Mouse (Mus musculus): Measurements from ENCODE around the gene Appl1. TPM values are rescaled to one million over a fixed set of nuclear protein-coding genes. Genes with fewer than 3 reads are reported as not detected.

The Appl1 gene
- polyA plus RNA-seq, 1 experiment from 2014 or later: 39.0 TPM

DNA sequence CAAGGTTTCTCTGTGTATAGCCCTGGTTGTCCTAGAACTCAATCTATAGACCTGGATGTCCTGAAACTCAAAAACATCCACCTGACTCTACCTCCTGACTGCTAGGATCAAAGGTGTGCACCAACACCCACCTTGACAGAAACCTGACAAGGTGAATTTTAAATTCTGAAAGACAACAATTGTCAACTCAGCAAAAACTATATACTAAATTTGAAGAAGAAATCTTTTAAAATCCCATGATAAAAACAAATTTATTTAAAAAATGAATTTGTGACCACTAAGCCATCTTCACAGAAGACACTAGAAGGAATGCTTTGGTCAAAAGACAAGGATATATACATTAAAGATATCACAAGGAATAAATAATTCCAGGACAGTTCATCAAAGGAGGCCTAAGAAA is 25.2 kb upstream of the Appl1 start:
- no peak overlapping the region for H3K4me2 ChIP-seq (ENCODE audit: low read length)
- H3K9me3 ChIP-seq (ENCODE audit: control insufficient read depth, low read length): no peaks in the 10 kb centered on the region
- ATAC-seq (ENCODE audit: insufficient number of reproducible peaks, insufficient read depth, low FRiP score, low read depth): no peak
- H3K9ac ChIP-seq (ENCODE audit: low read length): no peak overlapping the region
- H3K27me3 ChIP-seq (ENCODE audit: control insufficient read depth, insufficient read depth, low read length): no peaks in the 10 kb centered on the region
- H3K4me3 ChIP-seq (ENCODE audit: control insufficient read depth in 1 of 2, insufficient read depth in 1 of 2, low read depth in 1 of 2, low read length in 2 of 2): no peak overlapping the region
- H3K36me3 ChIP-seq (ENCODE audit: control insufficient read depth, insufficient read depth, low read length): no peaks in the 10 kb centered on the region
- peaks cover 0 to 17% of the 10 kb centered on the region in 2 experiments; a peak in 3 of 4 replicates for H3K4me1 ChIP-seq (ENCODE audit: control insufficient read depth in 2 of 2, insufficient read depth in 2 of 2, low read length in 2 of 2)
- no peak overlapping the region for H3K27ac ChIP-seq (replicated peaks in 1 of 2; ENCODE audit: control insufficient read depth in 1 of 2, insufficient read depth in 1 of 2, low read depth in 2 of 2, low read length in 2 of 2)

DNA sequence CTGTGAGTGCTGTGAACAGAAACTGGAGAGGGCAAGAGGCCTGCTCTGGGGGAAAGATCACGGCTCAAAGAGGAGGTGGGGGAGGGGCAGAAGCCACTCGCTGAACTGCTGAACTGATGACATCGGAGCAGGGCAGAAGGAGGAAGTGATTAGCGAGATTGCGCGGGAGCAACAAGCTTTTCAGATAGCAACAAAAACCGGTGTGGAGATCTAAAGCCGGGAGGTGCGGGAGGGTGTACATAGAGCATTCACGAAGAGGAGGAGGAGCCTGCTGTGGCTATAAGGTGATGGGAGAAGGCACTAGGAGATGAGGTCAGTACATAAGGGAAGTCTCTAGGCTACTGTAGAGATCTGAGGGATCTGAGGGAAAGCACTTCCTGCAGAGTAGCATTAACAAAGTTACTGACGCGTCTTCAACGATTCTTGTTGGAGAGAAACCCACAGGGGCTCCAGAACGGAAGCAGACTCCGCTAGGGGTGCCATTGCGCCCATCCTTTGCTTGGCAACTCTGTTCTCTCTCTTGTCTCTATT is 23.2 kb upstream of the Appl1 start, which contains the start of gene Hesx1:
Gene Hesx1, plus strand, starts transcription at position 206 of the 531 bp plus-strand sequence.
- H3K4me2 ChIP-seq (ENCODE audit: low read length): peak within 1 kb of the TSS; percentile 71
- peak within 1 kb of the TSS; percentile 36 to 69 for H3K27ac ChIP-seq (replicated peaks in 1 of 2; ENCODE audit: control insufficient read depth in 1 of 2, insufficient read depth in 1 of 2, low read depth in 2 of 2, low read length in 2 of 2)
- peak within 1 kb of the TSS; percentile 59 for H3K9ac ChIP-seq (ENCODE audit: low read length)
- peak within 1 kb of the TSS; percentile 43 to 46 for H3K4me3 ChIP-seq (ENCODE audit: control insufficient read depth in 1 of 2, insufficient read depth in 1 of 2, low read depth in 1 of 2, low read length in 2 of 2)
- 3% methylated on average over 16 of the region's 16 CpGs for WGBS
- ATAC-seq (ENCODE audit: insufficient number of reproducible peaks, insufficient read depth, low FRiP score, low read depth): no peak
- peaks cover 0 to 17% of the 10 kb centered on the region in 2 experiments; a peak in 3 of 4 replicates for H3K4me1 ChIP-seq (ENCODE audit: control insufficient read depth in 2 of 2, insufficient read depth in 2 of 2, low read length in 2 of 2)
- no peaks in the 10 kb centered on the region for H3K36me3 ChIP-seq (ENCODE audit: control insufficient read depth, insufficient read depth, low read length)
- H3K27me3 ChIP-seq (ENCODE audit: control insufficient read depth, insufficient read depth, low read length): no peaks in the 10 kb centered on the region
- no peaks in the 10 kb centered on the region for H3K9me3 ChIP-seq (ENCODE audit: control insufficient read depth, low read length)

DNA sequence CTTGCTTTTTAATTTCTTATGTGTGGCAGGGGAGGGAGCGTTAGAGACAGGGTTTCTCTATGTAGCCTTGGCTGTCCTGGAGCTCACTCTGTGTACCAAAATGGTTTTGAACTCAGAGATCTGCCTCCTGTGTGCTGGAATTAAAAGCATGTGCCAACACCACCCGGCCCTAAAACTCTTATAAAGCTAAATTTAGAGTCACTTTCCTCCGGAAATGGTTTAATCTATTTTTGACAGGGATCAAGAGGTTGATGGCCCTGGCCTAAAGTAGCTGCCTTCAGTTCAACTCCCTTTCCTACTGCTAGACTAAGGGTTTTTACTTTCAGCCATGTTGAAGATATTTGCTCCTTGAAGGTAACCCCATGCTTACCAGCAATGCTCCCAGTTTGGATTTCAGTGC is 22.4 kb upstream of the Appl1 start:
- H3K4me3 ChIP-seq (ENCODE audit: control insufficient read depth in 1 of 2, insufficient read depth in 1 of 2, low read depth in 1 of 2, low read length in 2 of 2): no peak overlapping the region
- ATAC-seq (ENCODE audit: insufficient number of reproducible peaks, insufficient read depth, low FRiP score, low read depth): no peak
- no peak overlapping the region for H3K9ac ChIP-seq (ENCODE audit: low read length)
- peak overlapping the region; percentile 10 to 69; a peak in 3 of 4 replicates for H3K27ac ChIP-seq (replicated peaks in 1 of 2; ENCODE audit: control insufficient read depth in 1 of 2, insufficient read depth in 1 of 2, low read depth in 2 of 2, low read length in 2 of 2)
- no peaks in the 10 kb centered on the region for H3K27me3 ChIP-seq (ENCODE audit: control insufficient read depth, insufficient read depth, low read length)
- H3K9me3 ChIP-seq (ENCODE audit: control insufficient read depth, low read length): no peaks in the 10 kb centered on the region
- 19% methylated on average over 3 of the region's 3 CpGs for WGBS
- H3K36me3 ChIP-seq (ENCODE audit: control insufficient read depth, insufficient read depth, low read length): no peaks in the 10 kb centered on the region
- peaks cover 0 to 17% of the 10 kb centered on the region in 2 experiments; a peak in 3 of 4 replicates for H3K4me1 ChIP-seq (ENCODE audit: control insufficient read depth in 2 of 2, insufficient read depth in 2 of 2, low read length in 2 of 2)
- H3K4me2 ChIP-seq (ENCODE audit: low read length): peak overlapping the region; percentile 71

DNA sequence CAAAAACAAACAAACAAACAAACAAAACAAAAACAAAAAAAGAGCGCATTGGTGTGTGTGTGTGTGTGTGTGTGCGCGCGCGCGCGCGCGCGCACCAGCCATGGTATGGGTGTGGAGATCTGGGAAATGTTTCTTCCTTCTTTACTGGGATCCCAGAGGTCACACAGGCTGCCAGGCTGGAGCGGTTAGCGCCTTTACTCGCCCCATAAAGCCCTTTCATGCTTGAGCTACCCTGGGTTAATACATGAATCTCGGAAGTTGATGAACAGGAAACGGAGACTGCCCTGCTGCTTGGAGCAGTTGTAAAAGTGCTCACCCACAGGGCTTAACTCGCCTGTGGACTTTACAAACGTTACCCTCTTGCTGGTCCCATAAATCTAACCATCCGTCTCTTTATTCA is 20.6 kb upstream of the Appl1 start:
- no peak for ATAC-seq (ENCODE audit: insufficient number of reproducible peaks, insufficient read depth, low FRiP score, low read depth)
- Histone ChIP-seq H3K4me2 (ENCODE audit: low read length) (no peak overlapping the region), H3K9me3 (ENCODE audit: control insufficient read depth, low read length) (no peaks in the 10 kb centered on the region), H3K4me3 (ENCODE audit: control insufficient read depth in 1 of 2, insufficient read depth in 1 of 2, low read depth in 1 of 2, low read length in 2 of 2) (no peak overlapping the region), H3K36me3 (ENCODE audit: control insufficient read depth, insufficient read depth, low read length) (no peaks in the 10 kb centered on the region), H3K27me3 (ENCODE audit: control insufficient read depth, insufficient read depth, low read length) (no peaks in the 10 kb centered on the region), H3K27ac (replicated peaks in 1 of 2; ENCODE audit: control insufficient read depth in 1 of 2, insufficient read depth in 1 of 2, low read depth in 2 of 2, low read length in 2 of 2) (no peak overlapping the region), H3K4me1 (ENCODE audit: control insufficient read depth in 2 of 2, insufficient read depth in 2 of 2, low read length in 2 of 2) (peaks cover 0 to 17% of the 10 kb centered on the region in 2 experiments; a peak in 3 of 4 replicates), H3K9ac (ENCODE audit: low read length) (no peak overlapping the region)
- WGBS: 80% methylated on average over 18 of the region's 18 CpGs

DNA sequence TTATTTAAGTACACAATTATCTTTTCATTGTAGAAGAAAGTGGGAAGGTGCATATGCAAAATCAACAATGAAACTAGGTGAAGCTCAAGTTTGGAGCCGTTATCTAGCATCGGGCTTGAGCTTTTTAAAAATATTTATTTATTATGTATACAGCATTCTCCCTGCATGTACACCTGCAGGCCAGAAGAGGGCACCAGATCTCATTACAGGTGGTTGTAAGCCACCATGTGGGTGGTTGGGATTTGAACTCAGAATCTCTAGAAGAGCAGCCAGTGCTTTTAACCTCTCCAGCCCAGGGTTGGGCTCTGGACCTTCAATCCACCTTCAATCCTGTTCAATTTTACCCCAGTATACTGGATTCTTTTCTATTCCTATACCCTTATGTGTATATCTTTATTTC is 17.7 kb upstream of the Appl1 start:
- Histone ChIP-seq H3K9me3 (ENCODE audit: control insufficient read depth, low read length) (no peaks in the 10 kb centered on the region), H3K27me3 (ENCODE audit: control insufficient read depth, insufficient read depth, low read length) (no peaks in the 10 kb centered on the region), H3K4me3 (ENCODE audit: control insufficient read depth in 1 of 2, insufficient read depth in 1 of 2, low read depth in 1 of 2, low read length in 2 of 2) (no peak overlapping the region), H3K4me2 (ENCODE audit: low read length) (no peak overlapping the region), H3K9ac (ENCODE audit: low read length) (no peak overlapping the region), H3K36me3 (ENCODE audit: control insufficient read depth, insufficient read depth, low read length) (no peaks in the 10 kb centered on the region), H3K27ac (replicated peaks in 1 of 2; ENCODE audit: control insufficient read depth in 1 of 2, insufficient read depth in 1 of 2, low read depth in 2 of 2, low read length in 2 of 2) (no peak overlapping the region), H3K4me1 (ENCODE audit: control insufficient read depth in 2 of 2, insufficient read depth in 2 of 2, low read length in 2 of 2) (peaks cover 0 to 7% of the 10 kb centered on the region in 2 experiments; a peak in 2 of 4 replicates)
- no peak for ATAC-seq (ENCODE audit: insufficient number of reproducible peaks, insufficient read depth, low FRiP score, low read depth)
- WGBS: 65% methylated on average over 2 of the region's 2 CpGs

DNA sequence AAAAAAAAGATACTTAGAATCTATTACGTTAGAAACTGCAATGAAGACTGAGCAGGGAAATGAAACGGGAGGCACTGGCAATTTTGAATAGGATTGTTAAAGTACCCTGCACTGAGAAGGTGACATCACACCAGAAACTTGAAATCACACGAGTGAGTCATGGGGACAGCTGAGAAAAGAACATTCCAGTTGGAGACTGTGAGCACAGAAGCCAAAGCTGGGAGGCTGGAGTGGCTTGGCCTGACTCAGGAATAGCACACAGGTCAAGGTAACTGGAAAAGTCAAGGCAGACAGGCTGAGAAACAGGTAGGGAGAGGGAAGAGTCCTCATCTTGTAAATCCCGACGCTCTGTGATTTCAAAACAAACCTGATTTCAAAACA is 11.1 kb upstream of the Appl1 start:
- H3K4me1 ChIP-seq (ENCODE audit: control insufficient read depth in 2 of 2, insufficient read depth in 2 of 2, low read length in 2 of 2): no peaks in the 10 kb centered on the region
- no peaks in the 10 kb centered on the region for H3K27me3 ChIP-seq (ENCODE audit: control insufficient read depth, insufficient read depth, low read length)
- no peaks in the 10 kb centered on the region for H3K36me3 ChIP-seq (ENCODE audit: control insufficient read depth, insufficient read depth, low read length)
- no peak overlapping the region for H3K27ac ChIP-seq (replicated peaks in 1 of 2; ENCODE audit: control insufficient read depth in 1 of 2, insufficient read depth in 1 of 2, low read depth in 2 of 2, low read length in 2 of 2)
- 61% methylated on average over 5 of the region's 5 CpGs for WGBS
- no peak for ATAC-seq (ENCODE audit: insufficient number of reproducible peaks, insufficient read depth, low FRiP score, low read depth)
- H3K4me3 ChIP-seq (ENCODE audit: control insufficient read depth in 1 of 2, insufficient read depth in 1 of 2, low read depth in 1 of 2, low read length in 2 of 2): no peak overlapping the region
- no peak overlapping the region for H3K4me2 ChIP-seq (ENCODE audit: low read length)
- H3K9ac ChIP-seq (ENCODE audit: low read length): no peak overlapping the region
- H3K9me3 ChIP-seq (ENCODE audit: control insufficient read depth, low read length): peaks cover 6% of the 10 kb centered on the region

DNA sequence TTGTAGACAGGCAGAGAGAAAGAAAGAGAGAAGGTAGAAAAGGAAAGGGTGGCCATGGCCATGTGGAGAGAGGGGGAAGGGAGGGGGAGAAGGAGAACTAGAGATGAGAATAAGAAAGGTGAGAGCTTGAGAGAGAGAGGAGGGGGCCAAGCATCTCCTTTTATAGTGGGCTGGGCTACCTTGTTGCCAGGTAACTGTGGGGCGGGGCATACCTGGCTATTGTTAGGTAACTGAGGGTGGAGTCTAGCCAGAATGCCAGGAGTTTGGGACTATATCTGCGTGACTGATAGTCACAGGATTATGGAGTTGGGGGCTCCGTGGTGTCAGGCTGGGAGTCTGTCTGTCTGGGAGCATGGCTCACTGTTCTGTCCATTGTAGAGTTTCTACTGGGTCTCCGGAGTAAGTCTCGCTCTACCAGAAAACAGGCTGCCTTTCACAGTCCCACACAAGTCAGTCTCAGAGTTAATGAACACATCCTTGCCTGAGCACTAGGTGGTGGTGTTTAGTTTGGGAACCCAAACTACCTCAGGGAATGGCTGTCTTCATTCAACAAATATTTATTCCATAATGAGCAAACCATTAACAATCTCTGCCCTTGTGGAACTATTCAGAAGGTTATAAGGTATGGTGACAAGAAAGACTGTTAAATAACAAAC is 10.6 kb upstream of the Appl1 start:
- Histone ChIP-seq H3K4me1 (ENCODE audit: control insufficient read depth in 2 of 2, insufficient read depth in 2 of 2, low read length in 2 of 2) (no peaks in the 10 kb centered on the region; a peak in 1 of 4 replicates), H3K27me3 (ENCODE audit: control insufficient read depth, insufficient read depth, low read length) (no peaks in the 10 kb centered on the region), H3K9ac (ENCODE audit: low read length) (no peak overlapping the region), H3K36me3 (ENCODE audit: control insufficient read depth, insufficient read depth, low read length) (no peaks in the 10 kb centered on the region), H3K4me3 (ENCODE audit: control insufficient read depth in 1 of 2, insufficient read depth in 1 of 2, low read depth in 1 of 2, low read length in 2 of 2) (no peak overlapping the region), H3K4me2 (ENCODE audit: low read length) (no peak overlapping the region), H3K27ac (replicated peaks in 1 of 2; ENCODE audit: control insufficient read depth in 1 of 2, insufficient read depth in 1 of 2, low read depth in 2 of 2, low read length in 2 of 2) (no peak overlapping the region), H3K9me3 (ENCODE audit: control insufficient read depth, low read length) (peaks cover 6% of the 10 kb centered on the region)
- no peak for ATAC-seq (ENCODE audit: insufficient number of reproducible peaks, insufficient read depth, low FRiP score, low read depth)
- 45% methylated on average over 5 of the region's 5 CpGs for WGBS

DNA sequence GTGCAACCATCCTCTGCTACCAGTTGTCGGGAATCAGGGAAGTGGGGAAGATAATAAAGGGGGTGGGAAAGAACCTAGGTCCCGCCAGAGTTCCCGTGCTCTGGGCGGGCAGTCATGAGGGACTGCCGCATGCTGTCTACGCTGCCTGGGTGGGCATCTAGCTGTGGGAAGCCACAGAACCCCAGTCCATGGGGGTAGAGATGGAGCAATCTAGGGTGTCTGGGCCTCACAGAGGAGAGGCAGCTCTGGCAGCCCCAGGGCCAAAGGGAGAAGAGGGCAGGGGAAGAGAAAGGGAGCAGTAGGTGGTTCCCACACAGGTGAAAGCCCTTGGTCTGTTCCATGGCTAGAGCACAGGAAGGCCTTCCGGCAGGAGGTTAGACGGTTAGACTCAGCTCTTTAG is 10.0 kb upstream of the Appl1 start:
- Histone ChIP-seq H3K4me1 (ENCODE audit: control insufficient read depth in 2 of 2, insufficient read depth in 2 of 2, low read length in 2 of 2) (no peaks in the 10 kb centered on the region; a peak in 1 of 4 replicates), H3K27ac (replicated peaks in 1 of 2; ENCODE audit: control insufficient read depth in 1 of 2, insufficient read depth in 1 of 2, low read depth in 2 of 2, low read length in 2 of 2) (no peak overlapping the region), H3K4me3 (ENCODE audit: control insufficient read depth in 1 of 2, insufficient read depth in 1 of 2, low read depth in 1 of 2, low read length in 2 of 2) (no peak overlapping the region), H3K9ac (ENCODE audit: low read length) (no peak overlapping the region), H3K27me3 (ENCODE audit: control insufficient read depth, insufficient read depth, low read length) (no peaks in the 10 kb centered on the region), H3K4me2 (ENCODE audit: low read length) (no peak overlapping the region), H3K9me3 (ENCODE audit: control insufficient read depth, low read length) (peaks cover 6% of the 10 kb centered on the region), H3K36me3 (ENCODE audit: control insufficient read depth, insufficient read depth, low read length) (no peaks in the 10 kb centered on the region)
- 95% methylated on average over 8 of the region's 8 CpGs for WGBS
- ATAC-seq (ENCODE audit: insufficient number of reproducible peaks, insufficient read depth, low FRiP score, low read depth): no peak

Measured in heart, embryonic 14.5 days (tissue).